ENCODE assay signal across 18 mouse cellular contexts in the genomic region with DNA sequence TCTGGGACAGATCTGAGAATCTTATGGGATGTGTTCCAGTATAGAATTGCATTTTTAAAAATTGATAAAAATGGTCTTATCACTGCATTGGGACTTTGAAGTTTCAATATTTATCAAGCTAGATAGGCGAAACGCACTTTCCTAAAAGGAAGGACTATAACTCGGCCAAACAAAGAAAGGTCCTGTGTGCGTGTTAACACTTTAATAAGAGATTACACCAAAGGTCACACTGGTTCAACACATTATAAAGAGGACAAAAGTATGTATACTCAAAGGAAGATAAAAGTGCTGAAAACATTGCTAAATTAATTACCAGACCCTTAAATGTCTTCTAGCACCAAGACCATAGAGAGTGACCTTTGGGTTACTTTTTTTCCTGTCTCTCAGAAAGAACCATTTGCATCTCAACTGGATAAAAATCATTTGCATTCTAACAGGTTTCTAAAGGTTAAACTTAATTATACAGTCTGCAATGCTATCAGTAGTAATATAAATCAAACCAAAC. TPM values are rescaled to one million over a fixed set of nuclear protein-coding genes. Genes with fewer than 3 reads are reported as not detected.
"Had no signal": no experiment of that assay in that cellular context is flagged by ENCODE, and none has a peak within 500 bp of the region (broad histone marks: within the 10 kb centered on the region; RNA-seq: fewer than 3 reads in every experiment).

No protein-coding gene starts in this region.

- DNase-seq: cerebellum, adult 9-10 months; cerebellum, adult 9-11 months; cerebellum, postnatal 10 days; cerebellum, postnatal 14 days; cerebellum, postnatal 25 days; cerebellum, postnatal 36 days; embryo, embryonic 11 days; forebrain, postnatal 0 days; gastrocnemius, adult 2 months; gastrocnemius, postnatal 10 days; gastrocnemius, postnatal 25 days; gastrocnemius, postnatal 36 days; heart, adult 11 months; heart, adult 18-20 months; heart, adult 2 months had no signal

RNA-seq across cellular contexts. Expression of a gene that starts 46.1 kb away (rescaled TPM):
- total RNA-seq: common myeloid progenitor, adult 5-6 weeks; granulocyte monocyte progenitor cell, adult 5-6 weeks had no signal
- polyA plus RNA-seq: erythroblast, embryonic 14.5 days had no signal
